Mouse (Mus musculus): ENCODE data around the gene Lrrc27. TPM values are rescaled to one million over a fixed set of nuclear protein-coding genes. Genes with fewer than 3 reads are reported as not detected.

Lrrc27 gene
- polyA plus RNA-seq, 1 experiment from 2014 or later: 6.1 TPM

- DNase-seq (no peak), ATAC-seq (ENCODE audit: low FRiP score, low TSS enrichment) (no peak)
- Histone ChIP-seq H3K4me1 (ENCODE audit: control insufficient read depth, insufficient read depth, low read length) (no peaks in the 10 kb centered on the region), H3K9ac (replicated peaks; ENCODE audit: low read length) (no peak overlapping the region), H3K4me2 (ENCODE audit: low read length) (no peak overlapping the region), H3K4me3 (replicated peaks; ENCODE audit: low read depth, low read length) (no peak overlapping the region), H3K9me3 (ENCODE audit: control insufficient read depth, low read length) (no peaks in the 10 kb centered on the region), H3K27ac (replicated peaks; ENCODE audit: low read depth, low read length) (no peak overlapping the region), H3K27me3 (ENCODE audit: control insufficient read depth, insufficient read depth, low read length) (no peaks in the 10 kb centered on the region), H3K36me3 (ENCODE audit: control insufficient read depth, insufficient read depth, low read length) (no peaks in the 10 kb centered on the region)
- 94% methylated on average over 1 of the region's 1 CpGs for WGBS
These were observed 11.3 kb downstream of the Lrrc27 start for GRCm38 (mm10) chr7:139224070-139224469.

GRCm38 (mm10) chr7:139224725-139225124 lies 11.9 kb downstream of the Lrrc27 start:
- ATAC-seq (ENCODE audit: low FRiP score, low TSS enrichment): no peak
- Histone ChIP-seq H3K4me1 (ENCODE audit: control insufficient read depth, insufficient read depth, low read length) (no peaks in the 10 kb centered on the region), H3K9ac (replicated peaks; ENCODE audit: low read length) (no peak overlapping the region), H3K27ac (replicated peaks; ENCODE audit: low read depth, low read length) (no peak overlapping the region), H3K4me3 (replicated peaks; ENCODE audit: low read depth, low read length) (no peak overlapping the region), H3K9me3 (ENCODE audit: control insufficient read depth, low read length) (no peaks in the 10 kb centered on the region), H3K27me3 (ENCODE audit: control insufficient read depth, insufficient read depth, low read length) (no peaks in the 10 kb centered on the region), H3K4me2 (ENCODE audit: low read length) (no peak overlapping the region), H3K36me3 (ENCODE audit: control insufficient read depth, insufficient read depth, low read length) (no peaks in the 10 kb centered on the region)
- WGBS: 84% methylated on average over 8 of the region's 8 CpGs
- no peak for DNase-seq

- H3K27ac ChIP-seq (replicated peaks; ENCODE audit: low read depth, low read length): no peak overlapping the region
- no peaks in the 10 kb centered on the region for H3K4me1 ChIP-seq (ENCODE audit: control insufficient read depth, insufficient read depth, low read length)
- DNase-seq (no peak), ATAC-seq (ENCODE audit: low FRiP score, low TSS enrichment) (no peak)
- WGBS: 87% methylated on average over 7 of the region's 7 CpGs
- H3K27me3 ChIP-seq (ENCODE audit: control insufficient read depth, insufficient read depth, low read length): no peaks in the 10 kb centered on the region
- no peaks in the 10 kb centered on the region for H3K36me3 ChIP-seq (ENCODE audit: control insufficient read depth, insufficient read depth, low read length)
- no peak overlapping the region for H3K4me2 ChIP-seq (ENCODE audit: low read length)
- H3K4me3 ChIP-seq (replicated peaks; ENCODE audit: low read depth, low read length): no peak overlapping the region
- no peaks in the 10 kb centered on the region for H3K9me3 ChIP-seq (ENCODE audit: control insufficient read depth, low read length)
- no peak overlapping the region for H3K9ac ChIP-seq (replicated peaks; ENCODE audit: low read length)
These were observed 13.6 kb downstream of the Lrrc27 start for GRCm38 (mm10) chr7:139226416-139226815.

GRCm38 (mm10) chr7:139228447-139229171 lies 15.8 kb downstream of the Lrrc27 start:
- Histone ChIP-seq H3K4me2 (ENCODE audit: low read length) (no peak overlapping the region), H3K4me1 (ENCODE audit: control insufficient read depth, insufficient read depth, low read length) (no peaks in the 10 kb centered on the region; the same call in 1 of the 2 replicates), H3K4me3 (replicated peaks; ENCODE audit: low read depth, low read length) (no peak overlapping the region), H3K27me3 (ENCODE audit: control insufficient read depth, insufficient read depth, low read length) (no peaks in the 10 kb centered on the region), H3K27ac (replicated peaks; ENCODE audit: low read depth, low read length) (no peak overlapping the region), H3K9ac (replicated peaks; ENCODE audit: low read length) (no peak overlapping the region), H3K9me3 (ENCODE audit: control insufficient read depth, low read length) (no peaks in the 10 kb centered on the region), H3K36me3 (ENCODE audit: control insufficient read depth, insufficient read depth, low read length) (no peaks in the 10 kb centered on the region)
- no peak for ATAC-seq (ENCODE audit: low FRiP score, low TSS enrichment)
- DNase-seq: no peak
- WGBS: 88% methylated on average over 6 of the region's 6 CpGs

- WGBS: 80% methylated on average over 5 of the region's 5 CpGs
- no peaks in the 10 kb centered on the region for H3K9me3 ChIP-seq (ENCODE audit: control insufficient read depth, low read length)
- DNase-seq: no peak
- H3K36me3 ChIP-seq (ENCODE audit: control insufficient read depth, insufficient read depth, low read length): no peaks in the 10 kb centered on the region
- no peak overlapping the region for H3K4me2 ChIP-seq (ENCODE audit: low read length)
- H3K27ac ChIP-seq (replicated peaks; ENCODE audit: low read depth, low read length): no peak overlapping the region
- H3K27me3 ChIP-seq (ENCODE audit: control insufficient read depth, insufficient read depth, low read length): no peaks in the 10 kb centered on the region
- no peak for ATAC-seq (ENCODE audit: low FRiP score, low TSS enrichment)
- H3K9ac ChIP-seq (replicated peaks; ENCODE audit: low read length): no peak overlapping the region
- peaks cover 5% of the 10 kb centered on the region for H3K4me1 ChIP-seq (ENCODE audit: control insufficient read depth, insufficient read depth, low read length)
- H3K4me3 ChIP-seq (replicated peaks; ENCODE audit: low read depth, low read length): no peak overlapping the region
These were observed 17.0 kb downstream of the Lrrc27 start for GRCm38 (mm10) chr7:139229837-139230236.

- H3K4me2 ChIP-seq (ENCODE audit: low read length): no peak overlapping the region
- H3K36me3 ChIP-seq (ENCODE audit: control insufficient read depth, insufficient read depth, low read length): no peaks in the 10 kb centered on the region
- H3K27me3 ChIP-seq (ENCODE audit: control insufficient read depth, insufficient read depth, low read length): no peaks in the 10 kb centered on the region
- no peak overlapping the region for H3K9ac ChIP-seq (replicated peaks; ENCODE audit: low read length)
- H3K4me1 ChIP-seq (ENCODE audit: control insufficient read depth, insufficient read depth, low read length): peaks cover 6% of the 10 kb centered on the region
- DNase-seq (no peak), ATAC-seq (ENCODE audit: low FRiP score, low TSS enrichment) (no peak)
- H3K4me3 ChIP-seq (replicated peaks; ENCODE audit: low read depth, low read length): no peak overlapping the region
- no peak overlapping the region for H3K27ac ChIP-seq (replicated peaks; ENCODE audit: low read depth, low read length)
- no peaks in the 10 kb centered on the region for H3K9me3 ChIP-seq (ENCODE audit: control insufficient read depth, low read length)
- WGBS: 77% methylated on average over 12 of the region's 12 CpGs
These were observed 17.5 kb downstream of the Lrrc27 start for GRCm38 (mm10) chr7:139230241-139230640.

GRCm38 (mm10) chr7:139233714-139234113 lies 20.9 kb downstream of the Lrrc27 start:
- DNase-seq: peak; percentile 89
- Histone ChIP-seq H3K36me3 (ENCODE audit: control insufficient read depth, insufficient read depth, low read length) (no peaks in the 10 kb centered on the region), H3K27me3 (ENCODE audit: control insufficient read depth, insufficient read depth, low read length) (no peaks in the 10 kb centered on the region), H3K27ac (replicated peaks; ENCODE audit: low read depth, low read length) (no peak overlapping the region), H3K4me3 (replicated peaks; ENCODE audit: low read depth, low read length) (no peak overlapping the region), H3K9me3 (ENCODE audit: control insufficient read depth, low read length) (no peaks in the 10 kb centered on the region), H3K4me1 (ENCODE audit: control insufficient read depth, insufficient read depth, low read length) (peaks cover 6% of the 10 kb centered on the region), H3K4me2 (ENCODE audit: low read length) (no peak overlapping the region), H3K9ac (replicated peaks; ENCODE audit: low read length) (no peak overlapping the region; the same call in 1 of the 2 replicates)
- ATAC-seq (ENCODE audit: low FRiP score, low TSS enrichment): peak; percentile 80
- WGBS: under 1% methylated on average over 7 of the region's 7 CpGs

- WGBS: 8% methylated on average over 18 of the region's 18 CpGs
- H3K4me2 ChIP-seq (ENCODE audit: low read length): peak overlapping the region; percentile 23
- no peaks in the 10 kb centered on the region for H3K9me3 ChIP-seq (ENCODE audit: control insufficient read depth, low read length)
- H3K4me1 ChIP-seq (ENCODE audit: control insufficient read depth, insufficient read depth, low read length): peaks cover 6% of the 10 kb centered on the region
- no peak overlapping the region for H3K9ac ChIP-seq (replicated peaks; ENCODE audit: low read length)
- H3K4me3 ChIP-seq (replicated peaks; ENCODE audit: low read depth, low read length): no peak overlapping the region
- no peak overlapping the region for H3K27ac ChIP-seq (replicated peaks; ENCODE audit: low read depth, low read length)
- no peak; the same call in 1 of the 2 replicates for ATAC-seq (ENCODE audit: low FRiP score, low TSS enrichment)
- DNase-seq: peak; percentile 69
- H3K27me3 ChIP-seq (ENCODE audit: control insufficient read depth, insufficient read depth, low read length): no peaks in the 10 kb centered on the region
- no peaks in the 10 kb centered on the region for H3K36me3 ChIP-seq (ENCODE audit: control insufficient read depth, insufficient read depth, low read length)
These were observed 21.8 kb downstream of the Lrrc27 start for GRCm38 (mm10) chr7:139234426-139235188.

All from midbrain, embryonic 14.5 days (tissue).